Mouse (Mus musculus) stomach, postnatal 0 days (tissue): ENCODE measurements around the gene Pnpla7. TPM values are rescaled to one million over a fixed set of nuclear protein-coding genes. Genes with fewer than 3 reads are reported as not detected.

ENCODE experiments used
- ATAC-seq: fragments of 200-750 bp; cut with Nextera tagmentation; 2 replicates; pipeline ENCODE4 v1.8.0; 2017; ENCODE audit not compliant: low FRiP score, low TSS enrichment
- DNase-seq: peaks from one replicate; pipeline ENCODE4 v3.0.0-alpha.2; 2016; ENCODE audit warnings: low spot score
- H3K27ac ChIP-seq: fragments of 300-500 bp; sonication (generic); replicated peaks from 2 replicates; pipeline ENCODE4 v1.5.1; 2014; ENCODE audit warnings: mild to moderate bottlenecking, control low read depth
- H3K27me3 ChIP-seq: fragments of 300-500 bp; sonication (generic); 2 replicates; pipeline ENCODE4 v1.6.1; 2014; ENCODE audit warnings: low read length; ENCODE audit not compliant: control insufficient read depth, insufficient read depth
- H3K36me3 ChIP-seq: fragments of 300-500 bp; sonication (generic); 2 replicates; pipeline ENCODE4 v1.6.1; 2014; ENCODE audit warnings: low read length, mixed read lengths; ENCODE audit not compliant: control insufficient read depth, insufficient read depth
- H3K4me1 ChIP-seq: fragments of 300-500 bp; sonication (generic); replicated peaks from 2 replicates; pipeline ENCODE4 v1.6.1; 2014; ENCODE audit warnings: antibody characterized with exemption; ENCODE audit not compliant: control insufficient read depth, insufficient read depth
- H3K4me2 ChIP-seq: fragments of 300-500 bp; sonication (generic); replicated peaks from 2 replicates; pipeline ENCODE4 v1.6.1; 2014; ENCODE audit warnings: low read depth, mild to moderate bottlenecking, control low read depth, moderate library complexity
- H3K4me3 ChIP-seq: fragments of 300-500 bp; sonication (generic); 2 replicates; pipeline ENCODE4 v1.5.1; 2014; ENCODE audit warnings: low read depth, low read length, control low read depth
- H3K9ac ChIP-seq: fragments of 300-500 bp; sonication (generic); 2 replicates; pipeline ENCODE4 v1.6.1; 2014; ENCODE audit warnings: mild to moderate bottlenecking, low read length, control low read depth, mixed read lengths
- H3K9me3 ChIP-seq: fragments of 300-500 bp; sonication (generic); 2 replicates; pipeline ENCODE4 v1.6.1; 2016; ENCODE audit warnings: low read length; ENCODE audit not compliant: control insufficient read depth
- CTCF ChIP-seq: IDR thresholded peaks from 2 replicates; pipeline ENCODE4 v1.5.1; 2016; ENCODE audit warnings: antibody characterized with exemption, low read depth, mild to moderate bottlenecking, moderate library complexity
- EP300 ChIP-seq: optimal IDR thresholded peaks from 2 replicates; pipeline ENCODE3; 2016; ENCODE audit warnings: antibody characterized with exemption
- WGBS: fragments of 180-500 bp; shearing (Covaris S2); extraction: QIAGEN DNeasy Blood & Tissue Kit; methylation state at CpG from one replicate; pipeline ENCODE4 v1.1.7; 2014; 5-methylcytosine and 5-hydroxymethylcytosine counted together
- polyA plus RNA-seq: library from polyadenylated mRNA; unstranded; fragments of >200 nt; fragmentation: Nextera tagmentation; extraction: Ambion mirVana; gene quantifications from 2 replicates; pipeline ENCODE4 v1.2.1, GENCODE M21; 2015

The Pnpla7 gene
- polyA plus RNA-seq, 1 experiment from 2014 or later: 4.2 TPM

- peak; percentile 90 for ATAC-seq
- peaks cover 6% of the 10 kb centered on the region; the same call in 1 of the 2 replicates for H3K4me1 ChIP-seq
- no peaks in the 10 kb centered on the region for H3K9me3 ChIP-seq
- no peaks in the 10 kb centered on the region for H3K27me3 ChIP-seq
- no peaks in the 10 kb centered on the region for H3K36me3 ChIP-seq
- no peak for TF ChIP-seq EP300
- peak; percentile 38; the same call in 1 of the 2 replicates for TF ChIP-seq CTCF
- no peak within 1 kb of the TSS for H3K27ac ChIP-seq
- DNase-seq: peak; percentile 89
- WGBS: 4% methylated on average over 46 of the region's 47 CpGs
- H3K4me2 ChIP-seq: peak within 1 kb of the TSS; percentile 86
- peak within 1 kb of the TSS; percentile 73 for H3K4me3 ChIP-seq
- H3K9ac ChIP-seq: peak within 1 kb of the TSS; percentile 76
Observed at GRCm38 (mm10) chr2:25054221-25055067, 78.6 kb downstream of the Pnpla7 start, which contains the start of gene Nsmf. Nsmf (plus strand) TSS chr2:25054355.

- Histone ChIP-seq H3K4me2 (peak overlapping the region; percentile 86), H3K27me3 (no peaks in the 10 kb centered on the region), H3K4me3 (peak overlapping the region; percentile 73), H3K27ac (no peak overlapping the region), H3K9ac (peak overlapping the region; percentile 76), H3K9me3 (no peaks in the 10 kb centered on the region), H3K36me3 (no peaks in the 10 kb centered on the region), H3K4me1 (peaks cover 6% of the 10 kb centered on the region; the same call in 1 of the 2 replicates)
- DNase-seq (peak; percentile 37), ATAC-seq (peak; percentile 9; the same call in 1 of the 2 replicates)
- TF ChIP-seq CTCF: no peak
- TF ChIP-seq EP300: no peak
- whole genome bisulfite sequencing: 67% methylated on average over 1 of the region's 2 CpGs
Observed at GRCm38 (mm10) chr2:25055068-25055405, 79.2 kb downstream of the Pnpla7 start.

- WGBS: 90% methylated on average over 21 of the region's 21 CpGs
- Histone ChIP-seq H3K9ac (no peak overlapping the region; the same call in 1 of the 2 replicates), H3K36me3 (no peaks in the 10 kb centered on the region), H3K4me2 (peak overlapping the region; percentile 86), H3K27me3 (no peaks in the 10 kb centered on the region), H3K27ac (no peak overlapping the region), H3K9me3 (no peaks in the 10 kb centered on the region), H3K4me1 (peaks cover 6% of the 10 kb centered on the region; the same call in 1 of the 2 replicates), H3K4me3 (peak overlapping the region; percentile 73; the same call in 1 of the 2 replicates)
- no peak for TF ChIP-seq EP300
- ATAC-seq (no peak), DNase-seq (no peak)
Observed at GRCm38 (mm10) chr2:25055409-25056155, 79.7 kb downstream of the Pnpla7 start.

- no peaks in the 10 kb centered on the region for H3K9me3 ChIP-seq
- H3K4me3 ChIP-seq: no peak overlapping the region
- H3K9ac ChIP-seq: no peak overlapping the region
- WGBS: 87% methylated on average over 7 of the region's 7 CpGs
- H3K27me3 ChIP-seq: no peaks in the 10 kb centered on the region
- H3K27ac ChIP-seq: no peak overlapping the region
- ATAC-seq (no peak), DNase-seq (no peak)
- H3K36me3 ChIP-seq: peaks cover 6% of the 10 kb centered on the region
- H3K4me2 ChIP-seq: no peak overlapping the region
- H3K4me1 ChIP-seq: peaks cover 6% of the 10 kb centered on the region; the same call in 1 of the 2 replicates
- no peak for TF ChIP-seq CTCF
- no peak for TF ChIP-seq EP300
Observed at GRCm38 (mm10) chr2:25058926-25059325, 83.1 kb downstream of the Pnpla7 start.

- WGBS: 90% methylated on average over 5 of the region's 5 CpGs
- no peaks in the 10 kb centered on the region for H3K4me1 ChIP-seq
- H3K9me3 ChIP-seq: no peaks in the 10 kb centered on the region
- H3K36me3 ChIP-seq: peaks cover 6% of the 10 kb centered on the region
- ATAC-seq (no peak), DNase-seq (no peak)
- H3K9ac ChIP-seq: no peak overlapping the region
- no peaks in the 10 kb centered on the region for H3K27me3 ChIP-seq
- no peak overlapping the region for H3K4me3 ChIP-seq
- TF ChIP-seq CTCF: no peak
- no peak for TF ChIP-seq EP300
- H3K4me2 ChIP-seq: no peak overlapping the region
- H3K27ac ChIP-seq: no peak overlapping the region
Observed at GRCm38 (mm10) chr2:25063523-25063922, 87.7 kb downstream of the Pnpla7 start.
